Mouse (Mus musculus) granulocyte monocyte progenitor cell, adult 5-6 weeks (primary cell): ENCODE measurements around the gene Hnrnpm. TPM values are rescaled to one million over a fixed set of nuclear protein-coding genes. Genes with fewer than 3 reads are reported as not detected.
"Not testable (repeated sequence)": the region's sequence is repeated elsewhere in the genome, so short reads cannot be mapped to it uniquely, and the experiment has no call there.

ENCODE experiments used
- ATAC-seq: replicated peaks from 2 replicates; pipeline ENCODE4 v1.8.0; 2016; ENCODE audit warnings: mild to moderate bottlenecking, moderate TSS enrichment, inconsistent platforms; ENCODE audit not compliant: poor library complexity, severe bottlenecking
- total RNA-seq, 2 experiments: library from RNA; stranded (forward) in 1 of 2; stranded (reverse) in 1 of 2; fragments of 200-712, 200-1000 nt in 1 of 2; fragments of >200 nt in 1 of 2; fragmentation: Nextera tagmentation in 1 of 2; gene quantifications; 2 replicates each; pipeline ENCODE4 v1.2.3; 2014 to 2017

Gene Hnrnpm
- total RNA-seq (2014; fragmentation: Nextera tagmentation): 501 and 545 TPM in 2 replicates
- 269 and 307 TPM in 2 replicates for total RNA-seq (2017)

DNA sequence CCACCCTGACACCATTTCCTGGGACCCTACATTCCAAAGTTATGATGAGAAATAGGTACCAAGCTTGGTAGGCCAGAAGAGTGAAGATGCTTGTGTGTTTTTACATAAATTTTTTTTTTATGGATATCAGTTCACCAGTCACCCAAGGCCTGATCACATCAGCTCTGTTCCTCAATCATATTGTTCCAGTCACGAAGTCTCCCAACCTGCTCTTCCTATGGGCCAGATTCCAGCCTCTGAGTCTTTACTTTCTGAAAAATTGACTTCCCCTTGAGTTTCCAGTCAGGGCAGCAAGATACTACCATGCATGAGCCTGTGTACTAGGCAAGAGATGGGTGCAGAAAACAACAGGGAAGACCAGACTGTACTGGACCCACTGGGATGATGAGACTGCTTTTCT, at the start of gene Hnrnpm:
TSS of gene Hnrnpm (minus strand) at position 101 of the 400 bp plus-strand sequence.
- no peak for ATAC-seq

- ATAC-seq: not testable (repeated sequence)
These were observed 46.9 kb upstream of the Hnrnpm start for GRCm38 (mm10) chr17:33733526-33733925.

GRCm38 (mm10) chr17:33732556-33733083, 46.0 kb upstream of the Hnrnpm start:
- ATAC-seq: not testable (repeated sequence)

GRCm38 (mm10) chr17:33729215-33729614, 42.6 kb upstream of the Hnrnpm start:
- ATAC-seq: no peak

DNA sequence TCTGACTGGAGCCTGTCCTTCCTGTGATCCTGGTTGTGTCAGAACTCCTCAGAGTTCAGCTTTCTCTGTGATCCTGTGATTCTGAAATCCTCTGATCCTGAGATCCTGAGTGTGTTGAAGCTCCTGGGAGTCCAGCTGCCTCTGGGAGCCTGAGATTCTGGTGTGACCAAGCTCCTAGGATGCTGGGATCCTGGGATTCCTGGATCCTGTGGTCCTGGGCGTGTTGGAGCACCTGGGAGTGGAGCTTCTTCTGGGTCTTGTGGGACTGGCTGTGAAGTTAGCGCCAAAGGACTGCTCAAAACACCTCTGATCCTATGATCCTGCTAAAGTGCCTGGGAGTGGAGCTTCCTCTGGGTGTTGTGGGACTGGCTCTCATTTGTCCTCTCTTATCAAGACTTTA, 41.7 kb upstream of the Hnrnpm start:
- no peak for ATAC-seq

DNA sequence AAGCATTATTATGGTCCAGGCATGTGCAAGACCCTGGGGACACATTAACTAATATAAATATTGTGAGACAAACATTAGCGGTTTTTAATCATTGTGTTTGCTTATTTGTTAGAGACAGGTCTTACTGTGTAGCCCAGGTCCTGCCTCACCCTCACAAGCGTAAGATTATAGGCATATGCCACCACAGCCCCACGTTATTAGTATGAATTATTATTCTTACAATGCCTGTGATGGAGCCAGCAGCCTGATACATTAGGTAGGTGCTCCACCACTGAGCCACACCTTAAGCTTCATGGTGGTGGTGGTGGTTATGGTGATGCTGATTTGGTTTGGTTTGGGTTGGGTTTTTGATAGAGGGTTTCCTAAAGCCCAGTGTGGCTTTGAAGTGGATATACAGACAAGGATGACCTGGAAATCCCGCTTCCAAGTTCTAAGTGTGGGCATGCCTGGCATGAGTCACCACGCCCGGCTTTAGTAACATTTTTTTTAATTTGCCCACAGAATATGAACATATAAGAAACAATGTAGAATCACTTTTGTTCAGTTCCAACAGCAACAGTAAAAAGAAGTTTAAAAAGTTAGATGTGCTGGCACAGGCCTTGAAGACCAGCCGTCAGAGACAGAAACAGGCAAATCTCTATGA, 33.2 kb upstream of the Hnrnpm start:
- no peak for ATAC-seq

DNA sequence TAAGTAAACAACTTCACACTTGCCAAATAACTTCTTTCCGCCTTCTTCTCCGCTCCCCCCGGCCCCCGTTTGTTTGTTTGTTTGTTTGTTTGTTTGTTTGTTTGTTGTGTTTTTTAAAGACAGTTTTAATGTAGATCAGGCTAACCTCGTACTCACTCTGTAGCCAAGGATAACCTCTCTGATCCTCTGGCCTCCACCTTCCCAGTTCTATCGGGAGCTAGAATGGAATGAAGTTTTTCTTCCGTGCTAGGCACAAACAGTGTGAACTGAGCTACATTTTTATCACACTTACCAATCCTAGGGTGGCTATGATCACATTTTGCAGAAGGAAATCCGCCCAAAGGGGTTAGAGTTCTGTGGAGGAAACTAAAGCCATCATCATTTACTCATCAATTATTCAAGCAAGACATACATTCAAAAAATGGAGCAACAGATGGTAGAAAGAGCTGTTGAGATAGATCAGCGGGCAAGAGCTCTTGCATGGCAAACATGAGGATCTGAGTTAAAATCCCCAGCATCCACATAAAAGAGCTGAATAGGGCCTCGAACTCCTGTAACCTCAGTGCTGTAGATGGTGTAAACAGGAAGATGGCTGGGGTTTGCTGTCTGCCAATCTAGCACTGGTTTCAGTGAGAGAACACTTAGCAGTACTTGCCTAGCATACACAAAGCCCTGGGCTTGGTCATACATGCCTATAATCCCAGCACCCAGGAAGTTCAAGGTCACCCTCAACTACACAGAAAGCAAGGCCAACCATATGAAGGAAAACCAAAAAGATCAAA, 32.5 kb upstream of the Hnrnpm start:
- no peak for ATAC-seq

DNA sequence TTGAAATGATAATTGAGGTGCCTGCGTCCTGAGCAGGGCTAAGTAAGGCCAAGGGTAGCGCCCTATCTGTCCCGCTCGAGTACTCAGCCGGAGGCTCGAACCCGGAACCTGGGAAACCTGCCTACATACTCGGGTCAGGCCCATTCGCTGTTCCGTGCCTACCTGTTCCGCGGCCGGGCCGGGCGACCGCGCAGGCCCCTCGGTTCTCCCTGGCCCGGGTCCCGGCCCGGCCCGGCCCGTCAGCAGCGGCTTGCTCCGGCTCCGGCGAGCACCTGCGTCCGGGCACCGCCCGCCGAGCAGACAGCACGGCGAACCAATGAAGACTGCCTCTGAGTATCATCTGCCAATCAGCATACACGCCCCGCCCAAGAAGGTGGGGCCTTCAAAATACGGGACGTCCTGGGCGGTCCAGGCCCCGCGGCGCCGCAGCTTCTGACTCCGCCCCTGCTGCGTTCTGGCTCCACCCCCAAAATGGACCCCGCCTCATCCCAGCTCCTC, 31.8 kb upstream of the Hnrnpm start, which contains the start of gene March2:
TSS of gene March2 (minus strand) at position 287 of the 498 bp plus-strand sequence.
- peak; percentile 100 for ATAC-seq

- no peak for ATAC-seq
These were observed 31.3 kb upstream of the Hnrnpm start for GRCm38 (mm10) chr17:33717982-33718381.

- no peak for ATAC-seq
These were observed 30.6 kb upstream of the Hnrnpm start for GRCm38 (mm10) chr17:33717246-33717645.

GRCm38 (mm10) chr17:33714779-33715178, 28.1 kb upstream of the Hnrnpm start:
- ATAC-seq: no peak

DNA sequence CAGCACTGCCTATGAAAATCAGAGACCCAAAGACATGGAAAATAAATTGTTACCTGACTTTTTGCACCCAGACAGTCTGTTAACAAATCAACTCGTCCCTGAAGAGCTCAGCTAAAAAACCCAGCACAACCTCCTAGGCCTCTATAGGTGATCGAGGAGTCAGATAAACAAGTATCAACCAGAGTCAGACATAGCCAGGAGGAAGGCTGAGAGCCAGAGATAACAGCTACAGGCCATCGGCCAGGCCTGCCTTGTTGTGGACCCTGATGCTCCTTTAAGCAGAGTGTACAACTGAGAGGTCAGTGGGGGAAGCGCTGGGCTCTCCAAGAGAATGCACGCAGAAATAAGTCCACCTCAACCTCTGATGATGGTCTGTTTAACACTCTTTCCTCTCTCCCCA, 26.6 kb upstream of the Hnrnpm start:
- no peak for ATAC-seq

- no peak for ATAC-seq
These were observed 23.2 kb upstream of the Hnrnpm start for GRCm38 (mm10) chr17:33709834-33710233.

- no peak for ATAC-seq
These were observed 16.4 kb upstream of the Hnrnpm start for GRCm38 (mm10) chr17:33703091-33703490.

DNA sequence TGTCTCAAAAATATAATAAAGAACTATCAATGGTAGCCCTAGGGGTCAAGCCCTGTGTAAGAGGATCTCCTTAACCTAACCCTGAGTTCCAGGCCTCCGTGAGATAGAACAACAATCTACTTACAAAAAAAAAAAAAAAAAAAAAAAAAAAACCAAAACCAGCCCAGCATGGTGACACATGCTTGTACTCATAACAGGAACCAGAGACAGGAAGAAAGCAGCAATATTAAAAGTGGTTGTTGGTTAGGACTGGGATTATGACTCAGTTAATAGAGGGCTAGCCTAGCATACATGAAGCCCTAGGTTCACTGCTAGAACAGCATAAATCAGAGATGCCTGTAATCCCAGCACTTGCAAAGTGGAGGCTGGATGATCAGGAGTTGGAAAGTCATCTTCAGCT, 15.5 kb upstream of the Hnrnpm start:
- ATAC-seq: no peak

GRCm38 (mm10) chr17:33695471-33695870, 8.8 kb upstream of the Hnrnpm start:
- no peak for ATAC-seq

- ATAC-seq: peak; percentile 95
These were observed 1.4 kb downstream of the Hnrnpm start for GRCm38 (mm10) chr17:33685249-33685653.

GRCm38 (mm10) chr17:33684671-33685231, 1.9 kb downstream of the Hnrnpm start:
- ATAC-seq: peak; percentile 74

GRCm38 (mm10) chr17:33681767-33682166, 4.9 kb downstream of the Hnrnpm start:
- ATAC-seq: no peak

GRCm38 (mm10) chr17:33678771-33679170, 7.9 kb downstream of the Hnrnpm start:
- peak; percentile 75 for ATAC-seq

GRCm38 (mm10) chr17:33676086-33676485, 10.6 kb downstream of the Hnrnpm start:
- ATAC-seq: no peak
